Mouse (Mus musculus) layer of hippocampus, adult 2 months (tissue): ENCODE measurements around the gene Taf11. TPM values are rescaled to one million over a fixed set of nuclear protein-coding genes. Genes with fewer than 3 reads are reported as not detected.

Experiments used
- DNase-seq, 2 experiments: peaks; one replicate each; pipeline ENCODE4 v3.0.0; 2022; ENCODE audit warnings: low spot score in 2 of 2
- H3K27ac ChIP-seq: fragments of 200-600 bp; 2 replicates; pipeline ENCODE4 v1.8.1; 2022
- H3K4me3 ChIP-seq: fragments of 200-600 bp; 2 replicates; pipeline ENCODE4 v1.8.1; 2022; ENCODE audit warnings: mild to moderate bottlenecking
- CTCF ChIP-seq: fragments of 200-600 bp; conservative IDR thresholded peaks from 2 replicates; pipeline ENCODE4 v1.8.1; 2022; ENCODE audit warnings: antibody characterized with exemption, mild to moderate bottlenecking, moderate library complexity
- total RNA-seq, 2 experiments: library from RNA; stranded (reverse); gene quantifications; 2 replicates each; pipeline ENCODE4 v1.2.3; 2021

Gene Taf11
- total RNA-seq, 2 experiments from 2014 or later, result 41.3 to 45.0 TPM

GRCm38 (mm10) chr17:27938121-27938754 lies 28.6 kb upstream of the Taf11 start:
- Histone ChIP-seq H3K4me3 (no peak overlapping the region), H3K27ac (no peak overlapping the region)
- DNase-seq, result peak in 1 of 2 experiments; percentile 16
- no peak for TF ChIP-seq CTCF

GRCm38 (mm10) chr17:27937054-27937615 lies 27.5 kb upstream of the Taf11 start:
- TF ChIP-seq CTCF, result no peak
- Histone ChIP-seq H3K4me3 (no peak overlapping the region), H3K27ac (no peak overlapping the region)
- no peak for DNase-seq

- no peak overlapping the region for H3K4me3 ChIP-seq
- no peak for TF ChIP-seq CTCF
- H3K27ac ChIP-seq, result no peak overlapping the region
- DNase-seq, result no peak
Observed at GRCm38 (mm10) chr17:27935091-27935490, 25.4 kb upstream of the Taf11 start.

GRCm38 (mm10) chr17:27934136-27934910 lies 24.7 kb upstream of the Taf11 start:
- no peak for TF ChIP-seq CTCF
- Histone ChIP-seq H3K27ac (no peak overlapping the region), H3K4me3 (no peak overlapping the region)
- DNase-seq, result no peak

- Histone ChIP-seq H3K4me3 (no peak overlapping the region), H3K27ac (no peak overlapping the region)
- TF ChIP-seq CTCF, result no peak
- no peak for DNase-seq
Observed at GRCm38 (mm10) chr17:27931826-27932225, 22.2 kb upstream of the Taf11 start.

GRCm38 (mm10) chr17:27930291-27930690 lies 20.6 kb upstream of the Taf11 start:
- TF ChIP-seq CTCF, result no peak
- no peak for DNase-seq
- H3K27ac ChIP-seq, result no peak overlapping the region
- H3K4me3 ChIP-seq, result no peak overlapping the region

GRCm38 (mm10) chr17:27925504-27925903 lies 15.9 kb upstream of the Taf11 start:
- peak; percentile 49 for TF ChIP-seq CTCF
- no peak for DNase-seq
- H3K27ac ChIP-seq, result no peak overlapping the region
- no peak overlapping the region for H3K4me3 ChIP-seq

GRCm38 (mm10) chr17:27925054-27925453 lies 15.4 kb upstream of the Taf11 start:
- H3K4me3 ChIP-seq, result no peak overlapping the region
- no peak for DNase-seq
- no peak overlapping the region for H3K27ac ChIP-seq
- no peak for TF ChIP-seq CTCF

- TF ChIP-seq CTCF, result no peak
- H3K27ac ChIP-seq, result peak overlapping the region; percentile 82
- peak in 1 of 2 experiments; percentile 48 for DNase-seq
- no peak overlapping the region for H3K4me3 ChIP-seq
Observed at GRCm38 (mm10) chr17:27922174-27922712, 12.6 kb upstream of the Taf11 start.

- TF ChIP-seq CTCF, result no peak
- no peak for DNase-seq
- Histone ChIP-seq H3K4me3 (no peak overlapping the region), H3K27ac (no peak overlapping the region)
Observed at GRCm38 (mm10) chr17:27920676-27921075, 11.0 kb upstream of the Taf11 start.

GRCm38 (mm10) chr17:27916366-27916765 lies 6.7 kb upstream of the Taf11 start:
- DNase-seq, result no peak
- TF ChIP-seq CTCF, result no peak
- no peak overlapping the region for H3K27ac ChIP-seq
- H3K4me3 ChIP-seq, result no peak overlapping the region

GRCm38 (mm10) chr17:27914742-27915141 lies 5.1 kb upstream of the Taf11 start:
- DNase-seq, result no peak
- Histone ChIP-seq H3K27ac (no peak overlapping the region), H3K4me3 (no peak overlapping the region)
- TF ChIP-seq CTCF, result no peak

GRCm38 (mm10) chr17:27911371-27911770 lies 1.7 kb upstream of the Taf11 start:
- no peak for DNase-seq

More at GRCm38 (mm10) chr17:27911371-27911770, 1.7 kb upstream of the Taf11 start:
- H3K27ac ChIP-seq, result no peak overlapping the region
- H3K4me3 ChIP-seq, result no peak overlapping the region
- TF ChIP-seq CTCF, result no peak
